Mouse (Mus musculus) adrenal gland, postnatal 36 days (tissue): ENCODE data around the gene Pofut1. TPM values are rescaled to one million over a fixed set of nuclear protein-coding genes. Genes with fewer than 3 reads are reported as not detected.
A peak's percentile ranks its signal among the peaks of the same experiment; 100 is the strongest.
"Not testable (repeated sequence)": the region's sequence is repeated elsewhere in the genome, so short reads cannot be mapped to it uniquely, and the experiment has no call there.

Experiments
- DNase-seq, 2 experiments: peaks; one replicate each; pipeline ENCODE4 v3.0.0; 2021; ENCODE audit warnings: mixed read lengths in 1 of 2
- total RNA-seq, 2 experiments: library from RNA; stranded (reverse); gene quantifications; 2 replicates each; pipeline ENCODE4 v1.2.3; 2021

The Pofut1 gene
- total RNA-seq, 2 experiments from 2014 or later, result 45.8 to 59.7 TPM

DNA sequence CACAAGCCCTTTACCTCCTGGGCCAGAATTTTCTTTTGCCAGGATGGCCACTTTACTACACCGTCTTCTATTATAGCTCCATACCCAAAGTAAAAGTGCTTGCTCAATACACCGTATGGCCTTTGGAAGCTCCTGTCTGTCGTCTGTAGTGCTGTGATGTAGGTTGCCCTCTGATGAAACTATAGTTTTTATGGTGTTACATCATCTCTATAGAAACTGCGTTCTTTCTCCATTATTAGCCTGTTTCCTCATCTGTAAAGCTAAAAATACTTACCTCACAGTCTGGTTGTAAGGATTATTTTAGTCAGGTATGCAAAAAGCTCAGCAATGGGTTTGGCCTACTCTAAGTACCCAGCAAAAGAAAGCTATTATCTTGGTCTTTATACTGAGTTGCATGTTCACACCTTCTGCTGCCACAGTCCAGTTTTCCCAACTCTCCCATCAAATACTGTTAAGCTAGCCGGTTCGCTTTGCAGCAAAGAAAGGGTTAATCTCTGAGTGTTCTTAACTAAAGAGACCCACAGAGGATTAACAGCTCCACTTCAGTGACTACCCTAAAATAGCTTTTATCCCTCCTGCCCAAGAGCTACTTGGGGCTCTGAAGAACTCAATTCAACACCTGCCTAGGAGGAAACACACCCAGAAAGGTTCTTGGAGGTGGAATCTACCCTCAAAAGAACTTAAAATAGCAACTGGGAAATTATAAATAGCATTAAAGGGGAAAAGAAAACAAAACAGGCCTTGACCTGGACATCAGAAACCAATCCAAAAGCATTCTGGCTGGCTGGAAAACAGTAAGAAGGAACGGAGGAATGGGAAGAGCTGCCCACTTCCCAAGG, 2.1 kb upstream of the Pofut1 start:
- no peak for DNase-seq

GRCm38 (mm10) chr2:153239860-153240480, 1.4 kb upstream of the Pofut1 start:
- DNase-seq, result peak; percentile 40 to 62

DNA sequence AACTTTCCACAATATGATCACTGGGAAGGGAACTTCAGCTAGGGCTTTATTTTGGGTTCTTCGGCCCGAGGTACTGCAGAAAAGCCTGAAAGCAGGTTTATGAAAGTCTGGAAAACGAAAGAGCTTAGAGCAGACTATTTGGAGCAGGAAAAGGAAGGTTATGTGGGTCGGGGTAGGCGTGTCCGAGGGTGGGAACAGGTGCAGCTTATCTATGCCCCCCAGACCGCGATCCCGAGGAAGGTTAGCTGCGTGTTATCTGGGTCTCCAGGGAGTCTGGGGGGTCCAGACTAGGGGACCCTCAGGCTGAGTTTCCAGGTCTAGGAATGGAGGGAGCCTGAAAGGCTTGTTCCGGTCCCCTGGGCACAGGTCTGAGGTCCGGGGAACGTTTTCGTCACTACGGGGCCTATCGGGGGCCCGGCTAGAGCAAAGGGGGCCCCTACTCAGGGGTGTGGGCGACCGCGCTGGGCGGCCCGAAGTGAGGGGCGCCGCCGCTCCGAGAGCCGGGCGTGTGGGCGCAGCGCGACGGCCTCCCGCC, 565 bp upstream of the Pofut1 start:
- peak; percentile 21 to 50 for DNase-seq

GRCm38 (mm10) chr2:153242156-153242555, 823 bp downstream of the Pofut1 start:
- DNase-seq, result peak; percentile 42 to 44

GRCm38 (mm10) chr2:153249751-153250150, 8.4 kb downstream of the Pofut1 start:
- DNase-seq, result no peak

GRCm38 (mm10) chr2:153256604-153257003, 15.3 kb downstream of the Pofut1 start:
- DNase-seq, result no peak

- DNase-seq, result no peak
These were observed 17.9 kb downstream of the Pofut1 start for GRCm38 (mm10) chr2:153259030-153259863.

DNA sequence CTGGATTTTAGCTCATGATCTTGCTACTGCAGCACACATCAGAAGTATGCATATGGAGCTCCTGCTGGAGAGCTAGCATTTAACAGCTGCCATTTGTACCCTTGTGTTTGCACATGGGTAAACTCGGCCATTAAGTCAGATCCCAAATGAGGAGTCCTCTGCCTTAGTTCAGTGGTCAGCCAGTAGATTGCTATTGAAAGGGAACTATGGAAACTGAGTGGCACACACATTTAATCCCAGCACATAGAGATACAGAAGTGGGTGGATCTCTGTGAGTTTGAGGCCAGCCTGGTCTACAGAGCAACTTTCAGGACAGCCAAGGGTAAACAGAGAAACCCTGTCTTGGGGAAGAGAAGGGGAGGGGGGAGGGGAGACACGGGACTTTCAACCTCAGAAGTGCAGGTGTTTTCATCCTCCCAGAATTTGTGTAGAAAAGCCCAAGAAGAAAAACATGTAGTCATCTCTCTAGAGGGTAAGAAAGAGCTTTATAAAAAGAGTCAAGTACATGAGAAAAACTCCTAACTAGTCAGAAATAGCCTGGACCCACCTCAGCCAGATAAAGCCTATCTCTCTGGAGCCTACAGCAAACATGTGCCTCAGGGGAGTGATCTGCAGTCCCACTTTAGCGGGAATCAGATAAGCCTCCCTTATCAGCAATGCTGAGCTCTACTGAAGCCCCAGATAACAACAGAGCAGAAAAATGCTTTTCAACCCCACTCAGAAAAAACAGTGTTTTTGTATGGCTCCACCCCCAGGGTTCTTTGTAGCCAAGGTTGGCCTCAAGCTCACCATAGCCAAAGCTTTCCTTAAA, 18.7 kb downstream of the Pofut1 start:
- DNase-seq, result no peak

- DNase-seq, result no peak
These were observed 21.7 kb downstream of the Pofut1 start for GRCm38 (mm10) chr2:153263053-153263452.

- no peak for DNase-seq
These were observed 26.0 kb downstream of the Pofut1 start for GRCm38 (mm10) chr2:153267331-153267730.

DNA sequence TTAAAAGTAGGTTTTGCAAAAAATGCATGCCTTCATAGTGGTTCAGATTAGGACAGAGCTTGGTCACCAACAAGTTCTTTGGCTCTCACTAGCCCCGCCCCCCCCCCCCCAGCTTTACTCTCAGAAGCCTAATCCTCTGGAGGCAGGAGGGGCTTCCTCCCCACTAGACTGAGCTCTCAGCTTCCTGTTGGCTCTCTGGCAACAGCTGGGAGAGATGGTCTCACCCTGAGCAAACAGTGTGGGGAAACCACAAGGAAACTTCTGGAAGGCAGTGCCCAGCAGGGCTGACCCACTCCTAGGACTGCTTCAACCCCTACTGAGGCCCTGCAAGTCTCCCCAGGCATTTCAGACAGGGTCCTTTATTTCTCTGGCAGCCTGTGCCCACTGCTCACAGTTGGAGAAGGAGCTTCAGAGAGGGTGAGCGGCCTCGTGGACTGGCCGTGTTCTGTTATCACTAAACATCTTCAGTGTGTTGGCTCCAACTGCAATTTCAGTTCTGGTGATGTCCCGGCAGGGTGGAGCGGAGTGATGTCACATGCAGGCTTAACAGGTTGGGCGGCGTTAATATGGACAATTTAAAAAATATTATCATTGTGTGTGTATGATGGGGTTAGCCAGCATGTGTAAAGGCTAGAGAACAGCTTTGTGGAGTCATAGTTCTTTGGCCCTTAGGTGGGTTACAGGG, 29.0 kb downstream of the Pofut1 start:
- not testable (repeated sequence) for DNase-seq

DNA sequence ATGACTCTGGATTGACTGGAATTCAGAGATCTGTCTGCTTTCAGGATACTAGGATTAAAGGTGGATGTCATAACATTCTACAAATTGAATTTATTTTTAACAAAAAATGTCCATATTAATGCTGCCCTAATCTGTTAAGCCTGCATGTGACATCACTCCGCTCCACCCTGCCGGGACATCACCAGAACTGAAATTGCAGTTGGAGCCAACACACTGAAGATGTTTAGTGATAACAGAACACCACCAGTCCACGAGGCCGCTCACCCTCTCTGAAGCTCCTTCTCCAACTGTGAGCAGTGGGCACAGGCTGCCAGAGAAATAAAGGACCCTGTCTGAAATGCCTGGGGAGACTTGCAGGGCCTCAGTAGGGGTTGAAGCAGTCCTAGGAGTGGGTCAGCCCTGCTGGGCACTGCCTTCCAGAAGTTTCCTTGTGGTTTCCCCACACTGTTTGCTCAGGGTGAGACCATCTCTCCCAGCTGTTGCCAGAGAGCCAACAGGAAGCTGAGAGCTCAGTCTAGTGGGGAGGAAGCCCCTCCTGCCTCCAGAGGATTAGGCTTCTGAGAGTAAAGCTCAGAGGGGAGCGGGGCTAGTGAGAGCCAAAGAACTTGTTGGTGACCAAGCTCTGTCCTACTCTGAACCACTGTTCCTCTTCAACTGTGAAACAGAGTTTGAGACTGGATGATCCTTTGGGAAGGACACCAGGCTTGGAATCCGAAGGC, 33.0 kb downstream of the Pofut1 start:
- DNase-seq, result not testable (repeated sequence)

- peak; percentile 68 to 73 for DNase-seq
These were observed 33.5 kb downstream of the Pofut1 start for GRCm38 (mm10) chr2:153274919-153275247.

DNA sequence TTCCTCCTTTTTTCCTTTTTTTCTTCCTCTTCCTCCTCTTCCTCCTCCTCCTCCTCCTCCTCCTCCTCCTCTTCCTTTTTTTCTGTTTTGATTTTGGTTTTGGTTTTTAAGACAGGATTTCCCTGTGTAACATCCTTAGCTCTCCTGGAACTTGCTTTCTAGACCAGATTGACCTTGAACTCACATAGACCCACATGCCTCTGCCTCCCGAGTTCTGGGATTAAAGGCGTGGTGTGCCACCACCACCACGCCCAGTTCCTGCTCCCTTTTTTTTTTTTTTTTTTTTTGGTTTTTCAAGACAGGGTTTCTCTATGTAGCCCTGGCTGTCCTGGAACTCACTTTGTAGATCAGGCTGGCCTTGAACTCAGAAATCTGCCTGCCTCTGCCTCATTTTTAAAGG, 34.2 kb downstream of the Pofut1 start:
- DNase-seq, result not testable (repeated sequence)

DNA sequence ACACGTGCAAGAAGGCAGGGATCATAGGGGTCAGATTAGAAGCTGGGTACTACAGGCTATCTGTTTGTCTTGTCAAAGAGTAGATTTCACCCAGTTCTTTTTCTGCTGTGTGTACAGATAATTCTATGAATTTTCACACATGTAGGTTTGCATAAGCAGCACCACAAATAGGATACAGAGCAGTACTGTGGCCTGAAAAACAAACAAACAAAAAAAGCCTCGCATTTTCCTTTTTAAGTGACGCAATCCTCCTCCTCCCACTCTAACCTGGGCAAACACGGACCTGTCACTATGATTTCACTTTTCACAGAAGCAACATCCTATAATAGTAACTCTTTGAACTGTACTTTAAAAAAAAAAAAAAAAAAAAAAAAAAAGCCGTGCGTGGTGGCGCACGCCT, 35.1 kb downstream of the Pofut1 start:
- no peak for DNase-seq

DNA sequence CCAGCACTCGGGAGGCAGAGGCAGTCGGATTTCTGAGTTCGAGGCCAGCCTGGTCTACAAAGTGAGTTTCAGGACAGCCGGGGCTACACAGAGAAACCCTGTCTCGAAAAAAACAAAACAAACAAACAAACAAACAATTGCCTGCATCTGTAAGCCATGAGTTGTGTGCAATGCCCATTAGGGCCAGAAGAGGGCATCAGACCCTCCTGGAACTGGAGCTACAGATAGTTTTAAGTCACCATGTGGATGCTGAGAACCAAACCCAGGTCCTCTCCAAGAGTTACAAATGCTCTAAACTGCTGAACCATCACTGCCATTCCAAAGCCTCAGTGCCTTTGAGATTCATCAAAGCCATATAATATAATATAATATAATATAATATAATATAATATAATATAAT, 35.5 kb downstream of the Pofut1 start:
- not testable (repeated sequence) for DNase-seq

- no peak for DNase-seq
These were observed 37.0 kb downstream of the Pofut1 start for GRCm38 (mm10) chr2:153278357-153278756.

DNA sequence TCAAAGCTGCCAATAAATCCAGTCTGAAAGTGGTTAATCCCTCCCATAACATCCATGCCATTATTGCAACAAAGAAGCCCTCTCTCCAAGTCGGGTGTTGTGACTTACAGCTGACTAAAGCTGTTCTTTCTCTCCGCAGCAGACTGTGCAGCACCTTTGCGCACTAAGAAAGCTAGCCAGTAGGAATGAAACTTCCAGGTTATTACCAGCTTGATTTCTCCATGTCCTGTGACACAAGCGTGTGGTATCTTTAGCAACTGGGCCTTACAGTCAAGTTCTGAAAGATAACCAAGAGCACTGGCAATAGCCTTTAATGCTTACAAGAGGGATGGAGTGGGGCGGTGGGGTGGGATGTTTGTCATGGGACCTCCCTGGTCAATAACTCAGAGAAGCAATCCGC, 42.6 kb downstream of the Pofut1 start:
- no peak for DNase-seq

- DNase-seq, result no peak
These were observed 45.2 kb downstream of the Pofut1 start for GRCm38 (mm10) chr2:153286524-153286923.

DNA sequence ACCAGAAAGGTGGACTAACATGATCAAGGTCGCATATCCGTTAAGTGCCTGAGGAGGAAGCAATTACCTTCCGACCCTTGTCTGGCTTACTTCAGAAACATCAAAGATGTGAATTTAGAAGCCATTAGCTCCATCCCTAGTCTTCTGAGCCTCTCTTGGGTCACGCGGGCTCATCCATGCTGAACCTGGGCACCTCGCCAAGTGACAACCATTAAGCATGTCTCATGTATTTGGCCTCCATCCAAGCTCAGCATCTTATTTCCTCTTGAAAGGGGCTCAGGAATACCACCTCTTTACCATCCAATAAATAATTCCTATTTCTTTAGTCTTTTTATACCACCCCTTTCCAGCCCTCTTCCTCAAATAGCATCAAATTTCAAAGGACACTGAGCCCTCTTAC, 46.5 kb downstream of the Pofut1 start:
- peak; percentile 80 to 84 for DNase-seq
